Mouse (Mus musculus) bone marrow, adult 2 months (tissue): ENCODE measurements around the gene Gm26620. TPM values are rescaled to one million over a fixed set of nuclear protein-coding genes. Genes with fewer than 3 reads are reported as not detected.

Experiments used
- H3K27ac ChIP-seq: fragments of 200-500 bp; 2 replicates; pipeline ENCODE4 v1.5.1; 2012; ENCODE audit warnings: low read depth, mild to moderate bottlenecking, control low read depth, inconsistent platforms, low read length; ENCODE audit not compliant: control insufficient read depth, poor library complexity, insufficient read depth
- H3K4me1 ChIP-seq: fragments of 200-500 bp; 2 replicates; pipeline ENCODE4 v1.6.1; 2011; ENCODE audit warnings: low read length; ENCODE audit not compliant: control insufficient read depth, insufficient read depth
- H3K4me3 ChIP-seq: fragments of 200-500 bp; replicated peaks from 2 replicates; pipeline ENCODE3; 2011; ENCODE audit warnings: mild to moderate bottlenecking, low read depth, low read length, control low read depth; ENCODE audit not compliant: control insufficient read depth
- CTCF ChIP-seq: fragments of 200-500 bp; IDR thresholded peaks from 2 replicates; pipeline ENCODE4 v1.5.1; 2011; ENCODE audit warnings: low read length, control low read depth; ENCODE audit not compliant: control insufficient read depth, insufficient read depth
- POLR2A ChIP-seq: fragments of 200-500 bp; IDR thresholded peaks from 2 replicates; pipeline ENCODE4 v1.6.1; 2011; ENCODE audit warnings: low read depth, mild to moderate bottlenecking, control low read depth, low read length, borderline replicate concordance; ENCODE audit not compliant: control insufficient read depth
- WGBS: fragments of 180-500 bp; shearing (Covaris S2); methylation state at CpG from one replicate; pipeline ENCODE4 v1.1.7; 2018; 5-methylcytosine and 5-hydroxymethylcytosine counted together
- polyA plus RNA-seq: library from polyadenylated mRNA; stranded (reverse); fragments of >200 nt; gene quantifications from 2 replicates; pipeline ENCODE4 v1.2.4, GENCODE M21; 2011; ENCODE audit warnings: low replicate concordance; ENCODE audit not compliant: missing spikeins, insufficient read depth, insufficient read length

Gene Gm26620
- polyA plus RNA-seq, 1 experiment: 4.4 TPM

DNA sequence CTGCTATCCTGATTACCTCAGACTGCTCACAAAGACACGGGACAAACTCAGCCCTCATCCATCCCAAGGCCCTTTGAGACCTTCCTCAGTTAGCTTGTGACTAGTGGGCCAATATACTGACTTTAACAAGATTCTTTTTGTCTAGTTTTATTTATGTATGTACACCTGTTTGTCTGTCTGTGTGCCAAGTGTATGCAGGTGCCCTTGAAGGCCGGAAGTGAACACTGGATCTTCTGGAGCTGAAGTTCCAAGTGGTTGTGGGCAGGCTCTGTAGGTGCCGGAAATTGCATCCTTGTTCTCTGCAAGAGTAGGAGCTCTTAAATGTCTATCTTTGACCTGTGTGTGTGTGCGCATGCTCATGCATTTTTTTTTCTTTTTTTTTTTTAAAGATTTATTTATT, 44.4 kb downstream of the Gm26620 start:
- Histone ChIP-seq H3K4me3 (no peak overlapping the region), H3K4me1 (peaks cover 5% of the 10 kb centered on the region), H3K27ac (peak overlapping the region; percentile 86)
- WGBS: 78% methylated on average over 4 of the region's 4 CpGs
- TF ChIP-seq CTCF: no peak
- TF ChIP-seq POLR2A: no peak

DNA sequence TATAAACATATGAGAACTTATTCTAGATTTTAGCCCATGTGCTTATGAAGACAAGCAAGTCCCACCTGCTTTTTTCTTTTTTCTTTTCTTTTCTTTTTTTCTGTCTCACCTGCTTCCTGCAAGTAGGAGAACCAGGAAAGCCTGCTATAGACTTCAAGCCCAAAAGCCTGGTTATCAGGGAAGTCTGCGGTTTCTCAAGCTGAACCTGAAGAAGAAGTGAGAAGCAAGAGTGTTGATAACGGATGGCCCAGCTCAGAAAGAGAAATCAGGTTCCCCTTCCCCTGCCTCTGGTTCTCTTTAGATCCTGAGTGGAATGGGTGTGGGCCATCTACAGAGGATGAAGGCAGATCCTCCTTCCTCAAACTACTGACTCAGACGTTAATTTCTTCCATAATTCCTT, 47.2 kb downstream of the Gm26620 start:
- TF ChIP-seq CTCF (no peak), POLR2A (no peak)
- H3K27ac ChIP-seq: peak overlapping the region; percentile 34; the same call in 1 of the 2 replicates
- peaks cover 4% of the 10 kb centered on the region for H3K4me1 ChIP-seq
- WGBS: 21% methylated on average over 3 of the region's 3 CpGs
- H3K4me3 ChIP-seq: no peak overlapping the region

DNA sequence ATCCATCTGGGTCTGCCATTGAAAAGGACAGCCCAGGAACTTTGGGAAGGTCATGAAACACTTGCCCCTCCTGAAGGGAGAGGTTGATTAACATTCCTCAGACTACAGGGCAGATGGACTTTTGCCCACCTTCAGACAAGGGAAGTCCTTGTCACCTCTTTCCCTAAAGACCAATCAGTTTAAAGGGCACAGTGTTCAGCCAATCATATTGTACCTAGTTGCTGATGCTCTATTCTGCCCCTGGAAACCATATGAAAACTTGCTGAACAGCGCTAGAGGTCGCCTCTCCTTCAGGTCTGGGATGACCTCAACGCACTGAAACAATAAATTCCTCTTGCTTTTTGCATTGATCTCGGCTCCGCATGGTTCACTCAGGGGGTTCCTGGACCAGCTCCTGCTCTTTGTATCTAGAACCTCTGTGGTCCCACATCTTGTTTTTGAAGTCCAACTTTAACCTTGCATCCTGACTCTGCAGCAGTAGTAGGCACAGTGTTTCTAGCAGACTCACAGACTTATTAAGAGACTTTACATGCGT, 48.6 kb downstream of the Gm26620 start:
- 85% methylated on average over 6 of the region's 6 CpGs for WGBS

DNA sequence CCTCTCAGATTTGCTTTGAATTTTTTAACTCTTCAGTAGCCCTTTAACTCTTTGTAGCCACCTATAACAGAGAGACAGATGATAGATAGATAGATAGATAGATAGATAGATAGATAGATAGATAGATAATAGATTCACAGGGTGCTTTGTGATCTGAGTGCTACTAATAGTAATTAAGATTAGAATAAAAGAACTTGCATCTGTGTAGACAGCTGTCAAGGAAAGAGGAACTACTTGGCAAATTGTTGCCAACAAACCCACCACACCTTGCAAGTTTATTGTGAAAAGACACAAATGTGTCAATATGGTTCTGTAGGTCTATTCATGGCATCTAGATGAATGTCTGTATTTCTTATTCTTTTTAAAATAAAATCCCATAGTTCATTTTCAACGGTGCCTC, 49.1 kb downstream of the Gm26620 start:
- Histone ChIP-seq H3K4me1 (peaks cover 2% of the 10 kb centered on the region), H3K27ac (peak overlapping the region; percentile 81), H3K4me3 (no peak overlapping the region)
- no peak for TF ChIP-seq CTCF
- TF ChIP-seq POLR2A: no peak
- WGBS: 48% methylated on average over 1 of the region's 1 CpGs

More for the DNA sequence above, 48.6 kb downstream of the Gm26620 start:
- peaks cover 2% of the 10 kb centered on the region for H3K4me1 ChIP-seq
- H3K4me3 ChIP-seq: no peak overlapping the region
- TF ChIP-seq CTCF (no peak), POLR2A (no peak)
- H3K27ac ChIP-seq: peak overlapping the region; percentile 38; the same call in 1 of the 2 replicates

DNA sequence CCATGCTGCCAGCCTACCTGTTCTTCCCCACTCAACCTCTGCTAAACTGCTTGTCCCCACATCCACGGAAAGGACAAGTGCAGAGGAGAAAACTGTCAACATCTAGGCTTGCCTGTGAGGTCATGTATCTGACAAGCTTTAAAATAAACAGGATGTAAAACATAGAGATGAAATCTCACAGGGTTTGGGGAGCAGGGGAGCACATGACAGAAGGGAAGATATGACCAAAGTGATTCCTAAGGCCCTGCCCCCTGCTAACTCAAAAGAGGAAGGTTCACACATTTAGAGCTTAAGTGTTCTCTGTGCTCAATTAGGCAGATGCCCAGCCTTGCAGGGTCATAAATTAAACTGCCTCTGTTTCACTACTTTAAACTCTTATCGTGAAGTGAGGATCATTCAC, 49.5 kb downstream of the Gm26620 start:
- H3K27ac ChIP-seq: peak overlapping the region; percentile 81
- peaks cover 5% of the 10 kb centered on the region for H3K4me1 ChIP-seq
- H3K4me3 ChIP-seq: no peak overlapping the region
- no peak for TF ChIP-seq POLR2A
- TF ChIP-seq CTCF: no peak
- 13% methylated on average over 2 of the region's 2 CpGs for WGBS

Other genes with a start within 250 kb of the Gm26620 start
- 3.8 and 12.8 TPM in 2 replicates for gene Olfml2b, start 240.5 kb upstream of the Gm26620 start, polyA plus RNA-seq
- gene Atf6, start 17.3 kb upstream of the Gm26620 start, polyA plus RNA-seq: 3.8 and 7.7 TPM in 2 replicates
- gene Dusp12, start 475 bp downstream of the Gm26620 start, polyA plus RNA-seq: 7.5 and 18.2 TPM in 2 replicates
- gene Fcrlb, start 27.9 kb downstream of the Gm26620 start, polyA plus RNA-seq: not detected in 2 replicates
- 18.2 and 44.1 TPM in 2 replicates for gene Fcrla, start 42.5 kb downstream of the Gm26620 start, polyA plus RNA-seq
- 23.0 and 75.4 TPM in 2 replicates for gene Fcgr2b, start 91.5 kb downstream of the Gm26620 start, polyA plus RNA-seq
- gene Fcgr4, start 133.9 kb downstream of the Gm26620 start, polyA plus RNA-seq: 10.4 and 24.3 TPM in 2 replicates
- gene Fcgr3, start 179.9 kb downstream of the Gm26620 start, polyA plus RNA-seq: 18.2 and 56.7 TPM in 2 replicates
- gene Cfap126, start 228.9 kb downstream of the Gm26620 start, polyA plus RNA-seq: not detected in 2 replicates